Mouse (Mus musculus) brain, embryonic 14.5 days (tissue): ENCODE data around the gene AL731706.2.

Source experiments
- CTCF ChIP-seq: fragments of 200-500 bp; IDR thresholded peaks from 2 replicates; pipeline ENCODE4 v1.5.1; 2012; ENCODE audit warnings: inconsistent platforms, mild to moderate bottlenecking, moderate library complexity, borderline replicate concordance; ENCODE audit not compliant: insufficient read depth, insufficient read length; ENCODE audit errors: extremely low read depth
- POLR2A ChIP-seq: fragments of 200-500 bp; IDR thresholded peaks from 2 replicates; pipeline ENCODE4 v1.6.1; 2012; ENCODE audit warnings: mild to moderate bottlenecking, inconsistent platforms, borderline replicate concordance; ENCODE audit not compliant: poor library complexity, insufficient read depth, insufficient read length, severe bottlenecking; ENCODE audit errors: extremely low read depth

DNA sequence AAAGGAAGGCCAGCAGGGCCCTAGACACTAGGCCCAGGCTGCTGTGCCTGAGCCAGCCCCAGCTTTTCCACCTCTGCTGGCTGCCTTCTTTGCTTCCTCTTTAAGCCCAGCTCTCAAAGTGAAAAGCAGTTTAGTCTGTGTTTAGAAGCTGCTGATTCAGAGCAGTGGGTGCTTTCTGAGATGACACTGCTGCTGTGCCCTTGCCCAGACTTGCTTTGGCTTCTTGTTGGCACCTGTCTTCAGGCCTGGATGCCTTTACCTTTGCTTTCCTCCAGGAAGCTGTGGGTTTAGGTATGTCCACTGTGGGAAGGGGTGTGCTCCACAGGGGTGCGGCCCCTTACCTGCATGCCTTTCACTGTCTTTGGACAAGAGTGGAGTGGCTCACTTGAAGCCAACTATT lies 34.0 kb upstream of the AL731706.2 start:
- no peak for TF ChIP-seq CTCF
- TF ChIP-seq POLR2A: no peak
